Mouse (Mus musculus) myocyte (in vitro differentiated cells): ENCODE data around the gene Arhgap10. TPM values are rescaled to one million over a fixed set of nuclear protein-coding genes. Genes with fewer than 3 reads are reported as not detected.

Experiments used
- H3K27me3 ChIP-seq: one replicate; pipeline ENCODE4 v1.6.1; 2011; ENCODE audit not compliant: control insufficient read depth, insufficient read depth, insufficient read length
- H3K36me3 ChIP-seq: one replicate; pipeline ENCODE4 v1.6.1; 2011; ENCODE audit not compliant: control insufficient read depth, insufficient read depth
- H3K4me2 ChIP-seq: one replicate; pipeline ENCODE4 v1.6.1; 2011; ENCODE audit warnings: low read depth, control low read depth
- H3K4me3 ChIP-seq: one replicate; pipeline ENCODE4 v1.5.1; 2011; ENCODE audit warnings: mild to moderate bottlenecking, control low read depth, moderate library complexity
- H3K79me2 ChIP-seq: one replicate; pipeline ENCODE4 v1.6.1; 2011; ENCODE audit not compliant: control insufficient read depth, insufficient read depth
- H3ac ChIP-seq: one replicate; pipeline ENCODE4 v1.6.1; 2011; ENCODE audit not compliant: control insufficient read depth, insufficient read length
- CEBPB ChIP-seq: IDR thresholded peaks from 2 replicates; pipeline ENCODE4 v1.6.1; 2011; ENCODE audit warnings: mild to moderate bottlenecking, moderate library complexity; ENCODE audit not compliant: poor library complexity, insufficient read depth, severe bottlenecking
- E2F4 ChIP-seq: IDR thresholded peaks from one replicate; pipeline ENCODE4 v1.6.1; 2011; ENCODE audit warnings: mild to moderate bottlenecking, control low read depth, moderate library complexity; ENCODE audit not compliant: insufficient read depth
- MAX ChIP-seq: IDR thresholded peaks from one replicate; pipeline ENCODE4 v1.6.1; 2011; ENCODE audit warnings: low read depth, mild to moderate bottlenecking, control low read depth
- MYOD1 ChIP-seq, 3 experiments: IDR thresholded peaks; one replicate each; pipeline ENCODE4 v1.6.1; 2011; ENCODE audit warnings: control low read depth in 2 of 3, low read depth in 2 of 3, mild to moderate bottlenecking in 2 of 3, moderate library complexity in 1 of 3; ENCODE audit not compliant: insufficient read length in 2 of 3, control insufficient read depth in 1 of 3
- MYOG ChIP-seq, 3 experiments: IDR thresholded peaks; one replicate each; pipeline ENCODE4 v1.6.1; 2011; ENCODE audit warnings: control low read depth in 2 of 3, low read depth in 2 of 3, mild to moderate bottlenecking in 2 of 3; ENCODE audit not compliant: insufficient read length in 2 of 3, control insufficient read depth in 1 of 3, insufficient read depth in 1 of 3
- POLR2A ChIP-seq: IDR thresholded peaks from one replicate; pipeline ENCODE4 v1.6.1; 2011; ENCODE audit warnings: low read depth, mild to moderate bottlenecking, control low read depth, moderate library complexity; ENCODE audit not compliant: insufficient read length
- POLR2AphosphoS2 ChIP-seq: IDR thresholded peaks from one replicate; pipeline ENCODE4 v1.6.1; 2011; ENCODE audit warnings: low read depth, control low read depth; ENCODE audit not compliant: insufficient read length
- REST ChIP-seq: IDR thresholded peaks from one replicate; pipeline ENCODE4 v1.6.1; 2011; ENCODE audit warnings: mild to moderate bottlenecking, control low read depth, moderate library complexity; ENCODE audit not compliant: insufficient read depth, insufficient read length
- SRF ChIP-seq: IDR thresholded peaks from one replicate; pipeline ENCODE4 v1.6.1; 2011; ENCODE audit warnings: low read depth; ENCODE audit not compliant: control insufficient read depth, insufficient read length
- TCF12 ChIP-seq: IDR thresholded peaks from one replicate; pipeline ENCODE4 v1.6.1; 2011; ENCODE audit warnings: mild to moderate bottlenecking, control low read depth; ENCODE audit not compliant: poor library complexity, insufficient read depth, severe bottlenecking
- TCF3 ChIP-seq: IDR thresholded peaks from one replicate; pipeline ENCODE4 v1.6.1; 2011; ENCODE audit warnings: low read depth, control low read depth; ENCODE audit not compliant: insufficient read length
- USF1 ChIP-seq: IDR thresholded peaks from one replicate; pipeline ENCODE4 v1.6.1; 2011; ENCODE audit warnings: low read depth, mild to moderate bottlenecking, control low read depth, moderate library complexity
- polyA plus RNA-seq: library from polyadenylated mRNA; unstranded; fragments of >200 nt; fragmentation: generic; extraction: Trizol; gene quantifications from one replicate; pipeline ENCODE4 v1.2.1, GENCODE M21; 2012; ENCODE audit warnings: missing spikeins

Arhgap10 gene
- polyA plus RNA-seq, 1 experiment, result 18.1 TPM

DNA sequence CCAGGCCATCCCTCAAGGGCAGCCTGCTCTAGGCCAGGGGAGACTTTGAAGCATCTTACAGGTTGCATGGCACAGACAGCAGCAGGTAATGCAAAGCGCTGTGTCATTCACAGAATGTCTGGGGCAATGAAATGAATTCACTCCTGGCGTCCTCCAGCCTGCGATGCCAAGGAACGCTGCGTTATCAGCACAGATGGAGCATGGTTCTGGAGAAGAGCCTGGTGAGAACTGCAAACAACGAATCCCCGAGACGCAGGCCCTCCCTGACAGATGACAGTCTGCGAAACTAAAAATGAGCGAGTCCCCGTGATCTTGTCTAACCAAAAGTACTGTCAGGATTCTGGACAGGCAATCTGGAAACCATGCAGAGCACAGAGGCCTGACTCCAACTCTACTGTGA is 153.3 kb downstream of the Arhgap10 start:
- H3K4me2 ChIP-seq, result no peak overlapping the region
- no peaks in the 10 kb centered on the region for H3K79me2 ChIP-seq
- H3K4me3 ChIP-seq, result no peak overlapping the region
- H3K36me3 ChIP-seq, result peaks cover 14% of the 10 kb centered on the region
- no peak overlapping the region for H3ac ChIP-seq
- H3K27me3 ChIP-seq, result no peaks in the 10 kb centered on the region
- no peak for TF ChIP-seq CEBPB
- TF ChIP-seq TCF3, result no peak

- H3K4me3 ChIP-seq, result no peak overlapping the region
- H3K4me2 ChIP-seq, result no peak overlapping the region
- no peaks in the 10 kb centered on the region for H3K79me2 ChIP-seq
- TF ChIP-seq TCF3 (no peak), REST (no peak), POLR2A (no peak), POLR2AphosphoS2 (no peak), MYOG (IDR thresholded peaks at IDR 0.05; ENCODE audit: control insufficient read depth in 1 of 3, insufficient read depth in 1 of 3, insufficient read length in 2 of 3, low read depth in 2 of 3) (no peak), MYOD1 (IDR thresholded peaks at IDR 0.05; ENCODE audit: control insufficient read depth in 1 of 3, insufficient read length in 2 of 3, low read depth in 2 of 3) (no peak), E2F4 (no peak), CEBPB (no peak), USF1 (no peak), MAX (no peak), TCF12 (no peak), SRF (no peak)
- no peaks in the 10 kb centered on the region for H3K27me3 ChIP-seq
- peaks cover 11% of the 10 kb centered on the region for H3K36me3 ChIP-seq
- no peak overlapping the region for H3ac ChIP-seq
These were observed 156.9 kb downstream of the Arhgap10 start for GRCm38 (mm10) chr8:77360853-77361252.

GRCm38 (mm10) chr8:77360423-77360822 is 157.3 kb downstream of the Arhgap10 start:
- no peak overlapping the region for H3K4me3 ChIP-seq
- H3K79me2 ChIP-seq, result no peaks in the 10 kb centered on the region

DNA sequence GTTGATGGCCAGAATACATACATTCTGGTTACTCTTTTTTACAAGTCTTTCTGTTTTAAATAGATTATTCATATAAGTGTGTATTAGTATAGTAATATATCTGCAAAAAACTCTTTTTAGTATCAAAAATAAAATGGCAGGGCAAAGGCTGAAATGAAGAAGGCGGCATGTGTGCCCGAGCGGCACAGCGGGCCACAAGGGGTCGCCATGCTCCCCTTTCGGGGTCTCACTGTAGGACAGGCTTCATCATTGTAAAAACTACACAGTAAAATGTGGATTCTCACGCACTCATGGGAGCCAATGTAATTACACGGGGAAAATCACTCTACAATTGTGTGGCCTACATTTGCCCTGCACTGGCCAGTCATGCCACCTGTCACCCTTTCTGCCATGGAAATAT is 160.6 kb downstream of the Arhgap10 start:
- Histone ChIP-seq H3K79me2 (no peaks in the 10 kb centered on the region), H3K36me3 (peaks cover 11% of the 10 kb centered on the region), H3K4me2 (no peak overlapping the region), H3ac (no peak overlapping the region), H3K4me3 (no peak overlapping the region), H3K27me3 (no peaks in the 10 kb centered on the region)
- no peak for TF ChIP-seq USF1
- no peak for TF ChIP-seq MAX
- TF ChIP-seq MYOD1 (IDR thresholded peaks at IDR 0.05; ENCODE audit: control insufficient read depth in 1 of 3, insufficient read length in 2 of 3, low read depth in 2 of 3), result no peak
- TF ChIP-seq TCF12, result no peak
- no peak for TF ChIP-seq POLR2AphosphoS2
- no peak for TF ChIP-seq TCF3
- no peak for TF ChIP-seq CEBPB
- no peak for TF ChIP-seq REST
- no peak for TF ChIP-seq SRF
- no peak for TF ChIP-seq POLR2A
- no peak for TF ChIP-seq E2F4
- TF ChIP-seq MYOG (IDR thresholded peaks at IDR 0.05; ENCODE audit: control insufficient read depth in 1 of 3, insufficient read depth in 1 of 3, insufficient read length in 2 of 3, low read depth in 2 of 3), result no peak

More at GRCm38 (mm10) chr8:77360423-77360822, 157.3 kb downstream of the Arhgap10 start:
- Histone ChIP-seq H3K27me3 (no peaks in the 10 kb centered on the region), H3K36me3 (peaks cover 14% of the 10 kb centered on the region), H3K4me2 (no peak overlapping the region), H3ac (no peak overlapping the region)
- TF ChIP-seq SRF (no peak), TCF3 (no peak), MAX (no peak), POLR2AphosphoS2 (no peak), TCF12 (no peak), REST (no peak), POLR2A (no peak), CEBPB (no peak), MYOD1 (IDR thresholded peaks at IDR 0.05; ENCODE audit: control insufficient read depth in 1 of 3, insufficient read length in 2 of 3, low read depth in 2 of 3) (no peak), USF1 (no peak)

DNA sequence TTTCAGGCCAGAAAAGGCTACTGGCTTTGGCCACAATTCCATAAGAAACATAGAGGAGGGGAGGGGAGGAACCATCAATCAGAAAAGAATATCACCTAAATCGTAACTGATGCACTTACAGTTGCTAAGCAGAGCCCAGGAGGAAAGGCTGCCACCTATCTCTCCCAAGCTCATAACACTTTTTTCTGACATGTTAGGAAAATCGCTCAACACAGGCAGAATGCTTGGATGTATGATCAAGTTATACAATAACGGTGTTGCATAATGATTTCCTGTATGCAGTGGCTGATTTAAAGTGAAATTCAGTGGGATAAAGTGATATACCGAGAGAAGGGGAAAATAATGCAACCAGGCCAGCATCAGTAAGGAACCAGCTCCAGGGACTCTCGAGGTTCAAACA is 162.4 kb downstream of the Arhgap10 start:
- Histone ChIP-seq H3K27me3 (no peaks in the 10 kb centered on the region), H3K4me2 (no peak overlapping the region), H3K4me3 (no peak overlapping the region), H3K79me2 (no peaks in the 10 kb centered on the region), H3K36me3 (peaks cover 4% of the 10 kb centered on the region), H3ac (no peak overlapping the region)
- no peak for TF ChIP-seq MYOD1 (IDR thresholded peaks at IDR 0.05; ENCODE audit: control insufficient read depth in 1 of 3, insufficient read length in 2 of 3, low read depth in 2 of 3)
- TF ChIP-seq TCF3, result no peak
- no peak for TF ChIP-seq MAX
- TF ChIP-seq POLR2A, result no peak
- TF ChIP-seq E2F4, result no peak
- TF ChIP-seq SRF, result no peak
- no peak for TF ChIP-seq TCF12
